Mouse (Mus musculus): ENCODE measurements around the gene Gpc1.

The Gpc1 gene

DNA sequence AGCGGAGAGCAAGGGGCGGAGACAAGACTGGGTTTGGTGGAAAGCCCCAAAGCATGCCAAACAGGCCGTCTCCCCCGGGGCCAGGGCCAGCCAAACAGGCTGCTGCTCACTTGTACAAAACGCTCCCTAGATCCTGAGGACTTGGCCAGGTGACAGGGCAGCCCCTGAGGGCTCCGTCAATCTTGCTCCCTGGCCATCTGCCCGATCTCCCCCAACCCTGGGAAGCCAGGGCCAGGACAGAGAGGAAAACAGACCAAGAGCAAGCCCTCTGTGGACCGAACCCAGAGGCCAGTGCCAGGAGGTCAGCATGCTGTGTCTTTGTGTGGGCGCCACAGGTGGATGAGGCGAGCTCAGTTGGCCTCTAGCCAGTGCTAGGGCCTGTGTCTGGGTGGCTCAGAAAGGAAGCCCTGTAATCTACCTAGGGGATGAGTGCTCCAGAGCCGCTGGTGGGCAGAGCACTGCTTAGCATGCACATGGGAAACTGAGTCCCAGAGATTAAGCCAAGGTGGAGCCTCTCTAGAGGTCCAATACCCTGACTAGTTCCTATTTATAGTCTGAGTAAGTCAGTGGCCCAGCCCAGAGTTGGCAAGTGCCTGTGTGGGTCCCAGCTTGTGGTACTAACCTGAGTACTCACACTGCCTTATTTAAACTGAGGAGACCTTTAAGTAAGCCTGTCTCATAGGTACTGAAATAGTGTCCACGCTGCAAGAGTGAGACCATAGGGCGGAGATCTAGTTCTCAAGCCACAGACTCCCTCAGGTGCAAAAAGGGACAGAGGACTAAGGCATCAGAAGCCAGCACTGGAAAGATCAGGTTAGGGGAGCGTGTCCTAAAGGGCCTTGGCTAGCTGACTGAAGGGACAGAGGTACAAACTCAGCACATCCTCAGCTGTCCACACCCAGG, 6.7 kb downstream of the Gpc1 start:
- DNase-seq = no peak

DNA sequence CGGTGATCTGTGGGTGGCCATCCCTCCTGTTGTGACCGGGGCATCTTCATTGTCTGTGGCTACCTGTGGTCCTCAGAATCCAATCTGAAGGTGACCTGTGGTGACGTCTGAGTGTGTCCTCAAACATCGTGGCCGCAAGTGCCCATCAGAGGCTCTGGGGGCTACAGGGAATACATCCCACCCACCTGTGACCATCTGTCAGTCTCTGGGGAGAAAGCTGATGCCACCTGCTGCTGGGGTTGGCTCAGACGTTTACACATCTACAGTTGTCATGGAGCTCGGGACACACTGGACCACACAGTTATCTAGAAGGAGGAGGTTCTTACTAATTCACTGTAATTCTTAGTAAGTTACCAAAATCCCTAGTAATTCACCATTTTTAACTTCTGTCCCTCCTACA, 7.8 kb downstream of the Gpc1 start:
- no peak for DNase-seq

DNA sequence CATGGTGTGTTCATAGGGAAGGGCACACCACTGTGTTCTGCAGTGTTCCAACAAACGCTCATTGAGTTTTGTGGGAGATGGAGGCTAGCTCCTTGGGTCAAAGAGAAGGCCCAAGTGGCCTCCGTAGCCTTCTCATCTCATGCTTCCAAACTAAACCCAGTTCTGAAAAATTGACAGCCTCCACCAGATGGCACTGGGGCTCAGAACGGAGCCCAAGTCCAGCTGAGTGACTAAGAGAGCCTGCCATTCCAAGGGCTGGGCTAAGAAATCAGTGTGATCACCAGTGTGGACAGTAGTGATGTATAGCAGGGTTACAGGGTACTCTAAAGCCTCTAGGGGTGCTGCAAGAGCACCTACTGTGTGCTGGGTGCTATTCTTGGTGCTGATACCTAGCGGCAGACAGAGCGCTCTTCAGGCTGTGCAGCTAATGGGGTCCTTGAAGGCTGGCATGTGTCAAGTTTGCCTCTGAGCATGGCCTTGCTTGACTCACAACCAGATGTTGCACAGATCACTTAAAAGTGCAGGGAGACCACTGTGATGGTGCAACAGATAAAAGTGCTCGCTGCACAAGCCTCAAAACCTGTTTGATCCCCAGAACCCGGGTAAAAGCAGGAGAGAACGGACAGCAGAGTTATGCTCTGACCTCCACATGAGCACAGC, 8.9 kb downstream of the Gpc1 start:
- no peak for DNase-seq

DNA sequence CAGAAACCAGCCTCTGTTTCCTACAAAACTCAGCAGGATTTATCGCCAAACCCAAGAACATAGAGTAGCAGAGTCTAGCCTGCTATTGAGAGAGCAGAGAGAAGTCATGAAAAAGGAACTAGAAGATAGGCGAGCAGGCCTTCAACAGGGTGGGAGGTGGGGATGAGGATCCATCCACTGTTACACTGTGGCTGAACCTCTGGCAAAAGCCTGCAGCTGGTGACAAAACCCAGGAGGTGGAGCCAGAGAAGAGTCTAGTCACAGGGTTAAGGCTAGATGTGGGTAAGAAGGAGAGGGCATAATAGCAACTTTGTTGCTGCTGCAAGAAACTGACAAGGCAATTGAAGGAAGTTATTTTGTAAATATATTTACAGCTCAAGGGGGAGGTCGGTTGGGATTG, 10.0 kb downstream of the Gpc1 start:
- no peak for DNase-seq

DNA sequence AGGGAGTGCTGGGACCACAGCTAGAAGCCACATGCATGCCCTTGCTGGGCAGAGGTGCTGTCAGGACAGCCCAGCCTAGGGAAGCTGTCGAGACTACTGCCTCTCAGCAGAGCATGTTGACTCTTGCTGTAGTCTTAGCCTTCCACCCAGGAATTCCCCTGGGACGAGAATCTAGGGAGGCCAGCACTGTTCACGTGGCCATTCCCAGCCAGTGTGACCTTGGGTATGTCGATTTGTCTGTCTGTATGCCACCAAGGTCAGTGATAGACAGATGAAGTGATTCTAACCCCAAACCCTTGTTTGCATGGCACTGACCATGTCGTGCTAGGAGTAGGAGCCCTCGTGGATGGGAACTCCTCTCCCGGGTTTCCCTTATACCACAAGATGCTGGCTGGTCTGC, 14.4 kb downstream of the Gpc1 start:
- no peak for DNase-seq

DNA sequence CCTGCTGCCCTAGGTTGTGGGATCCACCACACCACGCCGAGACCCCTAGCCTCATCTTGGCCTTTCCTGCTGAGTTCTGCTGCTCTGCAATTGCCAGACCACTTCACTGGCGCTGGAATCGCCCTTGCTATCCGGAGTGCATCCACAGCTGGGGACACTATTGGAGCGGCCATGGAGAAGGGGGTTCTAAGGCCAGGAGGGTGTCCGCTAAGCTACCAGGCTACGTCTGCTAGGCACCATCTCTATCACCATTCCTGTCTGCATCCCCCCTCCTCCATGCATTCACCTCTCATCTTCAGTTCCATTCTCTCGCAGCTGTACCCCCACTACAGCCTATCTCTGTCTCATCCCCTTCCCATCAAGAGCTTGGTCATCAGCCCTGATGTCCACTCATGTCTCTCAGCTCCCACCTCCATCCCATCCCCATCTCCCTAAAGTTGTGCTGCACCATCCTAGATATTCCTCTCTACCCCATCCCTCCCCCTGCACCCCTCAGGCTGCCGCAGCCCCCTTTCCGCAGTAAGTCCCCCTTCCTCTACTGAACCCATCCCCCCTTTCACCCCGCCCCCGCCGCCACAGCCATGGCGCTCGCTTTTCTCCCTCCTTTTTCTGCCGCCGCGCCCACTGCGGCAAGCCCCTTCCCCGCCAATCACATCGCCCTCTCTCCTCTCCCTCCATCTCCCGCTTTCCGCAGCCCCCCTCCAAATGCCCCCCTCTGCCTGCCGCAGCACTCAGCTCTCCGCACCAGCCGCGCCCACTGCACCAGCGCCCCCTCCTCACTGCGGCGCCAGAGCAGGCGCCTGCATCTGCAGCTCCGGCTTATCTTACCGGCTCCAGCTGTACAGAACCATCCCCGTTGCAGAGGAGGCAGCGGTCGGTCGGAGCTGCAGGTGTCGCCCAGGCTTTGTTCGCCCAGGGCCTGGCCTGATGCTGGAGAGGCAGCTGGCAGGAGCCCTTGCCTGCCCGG, 16.7 kb downstream of the Gpc1 start:
- DNase-seq = no peak

DNA sequence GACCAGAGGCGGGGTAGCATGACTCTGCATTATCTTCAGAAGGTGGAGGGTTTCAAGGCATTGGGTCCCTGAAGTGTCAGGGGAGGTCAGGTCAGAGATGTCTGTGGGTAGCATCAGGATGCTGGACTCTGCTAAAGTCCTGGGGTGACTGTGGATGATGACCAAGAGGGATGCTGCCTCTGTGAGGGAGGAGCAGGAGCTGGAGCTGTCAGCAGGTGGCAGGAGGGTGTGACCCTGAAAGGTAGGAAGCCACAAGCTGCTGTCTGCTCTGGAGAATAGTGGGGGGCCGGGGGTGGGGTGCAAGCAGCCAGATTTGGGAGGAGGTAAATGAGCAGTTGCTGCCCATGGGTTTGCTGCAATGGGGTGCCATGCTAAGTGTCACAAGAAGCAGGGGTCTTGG, 18.0 kb downstream of the Gpc1 start:
- DNase-seq = no peak

DNA sequence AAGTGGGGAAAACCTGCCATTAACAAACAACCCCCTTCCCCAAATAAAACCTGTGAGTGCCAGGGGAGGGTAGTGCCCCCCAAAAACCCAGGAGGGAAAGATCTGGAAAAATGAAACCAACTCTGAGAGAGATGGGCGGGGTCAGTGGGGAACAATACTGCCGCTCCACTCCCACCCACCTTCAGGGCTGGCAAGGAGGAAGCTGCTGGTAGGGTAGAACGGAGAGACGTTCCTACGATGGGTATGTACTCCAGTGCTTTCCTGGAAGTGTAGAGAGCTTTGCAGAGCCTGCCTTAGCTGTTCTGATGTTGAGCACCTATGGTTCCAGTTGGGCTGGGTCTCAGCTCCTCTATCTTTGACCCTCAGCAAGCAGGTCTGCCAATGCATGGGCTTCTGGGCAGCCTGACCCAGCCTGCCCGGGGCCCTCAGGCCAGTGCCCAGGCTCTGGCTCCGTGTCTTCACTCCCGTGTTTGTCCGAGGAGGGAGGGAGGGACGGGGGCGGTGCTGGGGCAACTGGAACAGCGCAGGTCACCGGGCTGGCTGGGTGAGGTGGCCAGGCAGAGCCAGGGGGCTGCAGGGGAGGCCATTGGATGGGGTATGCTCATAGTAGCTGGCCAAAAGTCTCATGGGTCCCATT, 18.6 kb downstream of the Gpc1 start:
- DNase-seq = peak; percentile 95

DNA sequence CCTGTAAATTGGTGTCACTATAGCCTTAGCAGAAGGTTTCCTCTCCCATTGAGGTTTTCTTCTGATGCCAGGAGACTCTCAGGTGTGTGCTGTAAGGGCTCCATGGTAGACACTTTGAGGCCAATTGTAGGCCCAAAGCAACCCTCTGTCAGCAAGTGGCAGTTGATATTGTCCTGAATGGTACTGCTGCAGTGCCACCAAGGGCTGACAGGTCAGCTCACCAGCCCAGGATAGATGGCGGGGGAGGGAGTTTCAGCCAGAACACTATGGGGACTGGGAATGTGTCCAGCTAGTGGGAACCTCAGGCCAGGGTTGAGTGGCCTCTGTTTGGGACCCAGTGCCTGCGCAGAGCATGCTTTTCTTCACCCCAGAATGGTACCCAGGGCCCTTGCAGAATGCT, 21.0 kb downstream of the Gpc1 start:
- DNase-seq = peak; percentile 93

DNA sequence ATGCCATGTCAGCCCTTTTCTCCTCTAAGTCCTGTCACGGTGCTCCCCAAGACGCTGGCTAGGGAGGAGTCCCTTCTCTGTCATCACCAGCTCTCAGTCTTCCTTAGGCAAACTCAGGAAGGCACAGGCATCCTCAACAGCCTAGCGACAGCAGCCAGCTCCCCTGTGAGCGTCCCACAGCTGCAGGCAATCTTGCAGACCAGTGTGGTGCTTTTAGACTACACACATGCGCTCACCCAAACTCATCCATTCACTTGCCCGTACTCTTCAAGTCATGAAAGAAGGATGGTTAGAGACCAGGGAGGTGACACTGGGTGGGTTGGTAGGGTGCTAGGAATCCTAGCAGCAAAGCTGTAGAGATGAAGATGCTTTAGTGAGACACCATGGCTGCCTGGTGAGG, 30.1 kb downstream of the Gpc1 start:
- no peak for DNase-seq

DNA sequence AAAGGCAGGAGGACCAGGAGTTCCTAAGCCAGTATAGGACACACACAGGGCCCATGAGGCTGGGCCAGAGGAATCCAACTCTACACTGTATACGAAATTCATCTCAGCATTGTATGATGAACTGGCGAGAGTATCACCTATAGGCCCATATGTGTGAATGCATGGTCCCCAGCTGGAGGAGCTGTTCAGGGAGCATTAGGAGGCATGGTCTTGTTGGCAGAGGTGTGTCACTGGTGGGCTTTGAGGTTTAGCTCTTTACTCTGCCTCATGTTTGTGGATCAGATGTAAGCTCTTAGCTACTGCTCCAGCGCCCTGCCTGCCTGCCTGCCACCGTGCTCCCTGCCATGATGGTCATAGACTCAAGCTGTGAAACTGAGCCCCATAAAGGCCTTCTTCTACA, 31.8 kb downstream of the Gpc1 start:
- DNase-seq = no peak

DNA sequence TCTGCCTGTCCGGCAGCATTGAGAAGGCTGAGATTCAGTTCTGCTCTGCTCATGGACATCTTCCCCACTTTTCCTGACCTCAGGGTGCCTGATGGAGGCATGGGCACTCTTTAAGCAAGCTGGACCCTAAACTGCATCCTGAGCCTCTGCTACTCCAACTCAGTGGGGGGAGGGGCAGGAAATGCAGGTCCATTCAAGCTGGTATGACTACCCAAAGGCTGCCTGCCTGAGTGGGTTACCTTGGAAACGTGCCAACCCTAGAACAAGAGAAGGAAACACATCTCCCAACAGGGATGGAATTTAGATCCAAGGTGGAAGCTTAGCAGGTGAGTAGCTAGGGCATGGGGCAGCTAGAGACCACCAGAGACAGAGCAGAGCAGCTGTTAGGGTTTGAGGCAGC, 34.7 kb downstream of the Gpc1 start:
- DNase-seq = no peak

DNA sequence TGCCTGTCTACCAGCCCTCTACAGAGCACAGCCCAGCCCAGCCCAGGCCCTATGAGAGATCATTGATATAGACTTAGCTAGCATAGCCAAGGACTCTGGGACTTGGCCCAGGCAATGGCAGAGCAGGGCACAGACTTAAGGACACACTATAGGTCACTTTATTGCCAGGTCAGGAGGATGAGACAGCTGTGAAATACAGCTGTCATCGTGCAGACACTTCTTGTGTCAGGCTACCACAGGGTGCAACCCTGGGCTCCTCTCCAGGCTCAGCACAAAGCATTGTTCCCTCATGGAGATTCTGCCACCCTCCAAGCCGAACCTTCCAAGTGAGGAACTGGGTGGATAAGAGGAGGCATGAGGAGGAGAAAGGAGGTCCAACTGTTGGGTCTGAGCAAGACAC, 38.5 kb downstream of the Gpc1 start:
- no peak for DNase-seq

DNA sequence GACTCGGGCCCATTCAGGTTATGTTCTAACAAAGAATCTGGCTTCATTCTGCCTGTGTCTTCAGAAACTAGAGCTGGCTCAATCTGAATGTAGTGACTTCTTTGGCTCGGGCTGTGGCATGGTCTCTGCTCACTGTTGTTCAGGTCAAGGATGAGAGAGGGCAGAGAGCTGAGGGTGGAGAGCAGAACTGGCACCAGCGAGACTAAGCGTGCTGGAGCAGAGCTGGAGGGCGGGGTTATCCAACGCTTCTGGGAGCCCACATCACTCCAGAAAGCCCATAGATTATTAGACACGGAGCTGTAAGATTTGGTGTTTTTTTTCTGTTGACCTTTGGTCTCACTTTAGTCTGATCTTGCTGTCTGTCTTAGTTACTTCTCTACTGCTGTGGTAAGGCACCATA, 41.2 kb downstream of the Gpc1 start:
- no peak for DNase-seq

DNA sequence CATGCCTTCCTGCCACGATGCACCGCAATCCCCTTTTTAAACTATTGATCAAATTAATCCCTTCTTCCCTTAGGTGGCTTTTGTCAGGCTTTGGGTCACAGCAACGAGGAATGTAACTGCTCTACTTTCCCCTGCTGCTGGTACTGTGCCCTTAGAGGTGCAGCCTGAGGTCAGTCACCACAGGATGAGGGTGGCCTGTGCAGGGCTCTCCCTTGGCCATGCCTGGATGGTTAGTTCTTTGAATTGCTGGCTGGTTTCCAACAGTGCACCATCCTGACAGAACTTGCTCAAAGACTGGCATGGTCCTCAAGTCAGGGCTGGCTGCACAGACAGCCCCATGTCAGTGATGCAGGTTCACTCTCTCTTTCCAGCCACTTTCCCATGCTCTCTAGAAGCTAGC, 42.6 kb downstream of the Gpc1 start:
- DNase-seq = no peak

DNA sequence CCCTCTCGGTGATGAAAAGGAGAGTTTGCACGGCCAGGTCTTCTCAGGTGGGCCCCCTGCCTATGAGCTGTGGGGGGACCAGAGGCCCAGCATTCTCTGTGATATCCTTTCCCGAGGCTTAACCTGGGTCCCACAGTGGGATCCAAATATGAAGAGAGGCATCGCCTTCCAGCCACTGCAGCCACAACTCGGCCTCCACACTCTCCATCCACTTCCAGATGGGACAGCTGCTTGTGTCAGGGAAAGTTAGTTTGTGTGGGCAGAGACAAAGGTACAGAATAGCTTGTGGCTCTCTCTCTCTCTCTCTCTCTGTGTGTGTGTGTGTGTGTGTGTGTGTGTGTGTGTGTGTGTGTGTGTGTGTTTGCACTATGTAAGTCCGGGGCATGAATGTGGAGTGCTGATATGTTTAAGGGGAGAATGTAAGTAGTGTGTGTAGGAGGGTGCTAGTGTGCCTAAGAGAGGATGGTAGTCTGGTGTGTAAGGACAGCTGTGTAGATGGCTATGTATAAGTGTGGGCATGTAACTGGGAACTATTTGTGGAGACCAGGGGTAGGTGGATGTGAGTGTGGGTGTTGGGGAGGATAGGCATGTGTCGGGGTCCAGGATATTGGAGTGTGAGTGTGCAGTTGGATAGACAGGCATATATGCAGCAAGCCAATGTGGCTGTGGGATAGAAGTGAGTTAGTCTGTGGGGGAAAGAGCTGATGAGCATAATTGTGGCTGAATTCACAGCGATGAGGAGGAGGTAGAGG, 44.1 kb downstream of the Gpc1 start:
- DNase-seq = no peak

DNA sequence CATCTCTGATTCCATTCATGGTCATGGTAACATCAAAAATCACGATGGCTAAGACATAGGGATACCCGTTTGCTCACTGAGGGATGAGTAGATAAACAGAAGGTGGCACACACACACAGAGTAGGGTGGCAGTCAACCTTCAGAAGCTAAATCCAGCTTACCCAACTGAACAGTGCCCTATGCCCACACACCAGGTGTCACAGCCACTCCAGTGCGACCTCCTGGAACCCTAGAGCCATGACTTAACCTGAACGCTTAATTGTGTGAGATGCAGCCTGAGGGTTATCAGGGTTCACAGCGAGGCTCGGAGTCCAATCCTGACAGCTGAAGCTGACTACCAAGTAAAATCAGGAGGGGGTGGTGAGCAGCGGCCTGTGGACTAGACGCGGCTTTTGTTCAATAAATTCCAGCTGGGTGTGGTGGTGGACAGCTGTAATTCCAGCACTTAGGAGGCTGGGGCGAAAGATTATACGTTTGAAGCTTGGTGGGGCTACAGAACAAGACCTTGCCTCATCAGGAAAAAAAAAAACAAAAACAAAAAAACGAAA, 46.1 kb downstream of the Gpc1 start:
- DNase-seq = no peak

DNA sequence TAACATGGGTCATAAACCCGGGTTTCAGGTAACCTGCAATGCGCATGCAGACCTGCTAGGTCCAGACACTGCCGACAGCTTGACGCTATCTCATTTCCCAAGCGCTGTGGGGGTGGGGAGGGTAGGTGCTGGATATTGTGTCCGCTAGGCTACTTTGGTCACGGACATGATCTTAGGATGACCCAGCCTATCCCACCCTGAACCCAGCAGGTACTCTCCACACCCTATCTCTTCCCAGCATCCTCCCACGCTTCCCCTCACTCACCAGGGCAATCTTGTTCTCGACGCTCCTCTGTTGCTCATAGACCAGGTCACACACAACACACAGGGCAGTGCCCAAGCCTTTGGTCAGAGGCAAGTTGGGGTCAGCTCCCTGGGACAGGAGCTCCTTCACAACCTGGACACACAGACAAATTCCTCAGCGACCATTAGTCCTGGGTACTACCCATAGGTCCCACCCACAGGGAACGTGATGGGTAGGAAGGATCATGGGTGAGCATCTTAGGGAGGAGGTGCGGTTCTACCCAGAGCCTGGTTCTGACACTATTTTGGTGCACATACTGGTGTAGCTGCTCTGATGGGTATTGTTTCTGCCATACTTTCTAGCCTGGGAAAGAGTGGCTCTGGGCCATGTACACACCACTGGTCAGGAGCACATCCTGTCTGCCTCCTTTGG, 46.8 kb downstream of the Gpc1 start:
- no peak for DNase-seq

DNA sequence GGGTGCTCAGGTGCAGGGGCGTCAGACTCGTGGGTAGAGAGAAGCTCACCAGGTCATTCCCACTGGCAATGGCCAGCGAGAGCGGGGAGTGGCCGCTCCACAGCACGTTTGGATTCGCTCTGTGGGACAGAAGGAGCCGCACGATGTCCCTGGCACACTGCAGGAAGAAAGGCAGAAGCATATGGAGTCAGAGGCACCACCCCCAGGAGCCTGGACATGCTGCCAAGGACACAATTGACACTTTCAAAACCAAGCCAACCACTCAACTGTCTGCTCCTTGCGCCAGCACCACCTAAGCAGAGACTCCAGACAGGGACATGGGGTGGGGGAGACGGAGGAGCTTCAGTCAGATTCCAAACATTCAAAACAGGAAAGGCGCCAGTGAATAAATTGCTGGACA, 47.8 kb downstream of the Gpc1 start:
- DNase-seq = no peak

DNA sequence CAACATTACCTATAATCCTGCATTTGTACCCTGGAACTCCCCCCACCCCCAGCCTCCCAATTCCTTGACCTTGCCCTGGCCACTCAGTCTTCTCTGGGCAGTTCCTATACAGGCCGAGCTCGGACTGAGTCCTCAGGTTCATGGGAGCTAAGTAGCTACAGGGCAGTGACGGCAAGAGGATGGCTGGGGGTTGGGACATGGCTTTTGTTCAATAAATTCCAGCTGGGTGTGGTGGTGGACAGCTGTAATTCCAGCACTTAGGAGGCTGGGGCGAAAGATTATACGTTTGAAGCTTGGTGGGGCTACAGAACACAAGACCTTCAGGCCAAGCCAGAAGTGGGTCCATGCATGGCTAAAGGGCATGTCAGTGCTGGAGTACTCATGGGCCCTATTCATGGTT, 48.7 kb downstream of the Gpc1 start:
- DNase-seq = no peak

DNA sequence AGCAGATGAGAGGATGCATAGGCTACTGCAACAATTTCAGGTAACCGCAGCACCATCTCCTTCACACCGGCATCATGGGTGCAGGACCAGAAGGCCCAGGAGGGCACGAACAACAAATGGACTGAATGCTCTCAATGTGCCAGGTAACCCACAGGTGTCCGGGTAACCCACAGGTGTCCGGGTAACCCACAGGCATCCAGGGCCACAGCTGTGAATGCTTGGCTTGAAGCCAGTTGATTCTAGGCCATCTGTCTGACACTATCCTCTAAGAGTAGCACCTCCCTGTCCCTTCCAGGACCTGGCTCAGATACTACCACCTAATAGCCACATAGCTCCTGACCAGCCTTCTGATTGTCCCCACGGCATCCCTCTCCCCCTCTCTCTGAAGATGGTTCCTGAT, 50.5 kb downstream of the Gpc1 start:
- DNase-seq = no peak
